Mouse (Mus musculus) small intestine, adult 2 months (tissue): Measurements from ENCODE around the gene Prkx.

Source experiments
- CTCF ChIP-seq: fragments of 200-500 bp; IDR thresholded peaks from 2 replicates; pipeline ENCODE4 v1.5.1; 2012; ENCODE audit warnings: low read depth, mild to moderate bottlenecking, control low read depth, inconsistent platforms, low read length, moderate library complexity, mixed read lengths; ENCODE audit not compliant: insufficient replicate concordance, insufficient read length; ENCODE audit errors: extremely low read depth
- POLR2A ChIP-seq: fragments of 200-500 bp; IDR thresholded peaks from 2 replicates; pipeline ENCODE4 v1.6.1; 2012; ENCODE audit warnings: low read depth, mild to moderate bottlenecking, control low read depth, inconsistent platforms, low read length, moderate library complexity

GRCm38 (mm10) chrX:77799554-77799953, 3.5 kb upstream of the Prkx start:
- TF ChIP-seq POLR2A, result no peak
- TF ChIP-seq CTCF, result no peak
